Mouse (Mus musculus): ENCODE results near the gene Fkbp9.

Gene Fkbp9

DNA sequence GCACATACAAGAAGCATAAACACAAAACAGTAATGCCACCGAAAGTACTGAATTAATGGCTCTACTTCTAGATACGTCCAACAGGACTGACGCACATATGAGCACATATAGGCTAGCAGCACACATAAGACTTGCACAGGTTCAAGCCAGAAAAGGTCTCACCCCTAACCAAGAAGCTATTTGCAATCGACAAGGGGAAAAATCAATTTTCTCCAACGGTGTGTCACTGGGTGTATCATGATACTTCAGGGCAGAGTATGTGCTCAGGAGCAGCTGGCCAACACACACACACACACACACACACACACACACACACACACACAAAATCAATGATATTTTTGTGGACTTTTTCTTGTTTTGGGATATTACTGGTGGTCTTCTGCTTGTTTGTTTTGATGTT lies 73.6 kb downstream of the Fkbp9 start:
- H3K27me3 ChIP-seq (ENCODE audit: control insufficient read depth, insufficient read depth, low read length, poor library complexity, severe bottlenecking): no peaks in the 10 kb centered on the region
- no peaks in the 10 kb centered on the region for H3K36me3 ChIP-seq (ENCODE audit: control insufficient read depth, insufficient read depth, low read length, poor library complexity, severe bottlenecking)
- no peak for DNase-seq (ENCODE audit: low read depth, low spot score)

DNA sequence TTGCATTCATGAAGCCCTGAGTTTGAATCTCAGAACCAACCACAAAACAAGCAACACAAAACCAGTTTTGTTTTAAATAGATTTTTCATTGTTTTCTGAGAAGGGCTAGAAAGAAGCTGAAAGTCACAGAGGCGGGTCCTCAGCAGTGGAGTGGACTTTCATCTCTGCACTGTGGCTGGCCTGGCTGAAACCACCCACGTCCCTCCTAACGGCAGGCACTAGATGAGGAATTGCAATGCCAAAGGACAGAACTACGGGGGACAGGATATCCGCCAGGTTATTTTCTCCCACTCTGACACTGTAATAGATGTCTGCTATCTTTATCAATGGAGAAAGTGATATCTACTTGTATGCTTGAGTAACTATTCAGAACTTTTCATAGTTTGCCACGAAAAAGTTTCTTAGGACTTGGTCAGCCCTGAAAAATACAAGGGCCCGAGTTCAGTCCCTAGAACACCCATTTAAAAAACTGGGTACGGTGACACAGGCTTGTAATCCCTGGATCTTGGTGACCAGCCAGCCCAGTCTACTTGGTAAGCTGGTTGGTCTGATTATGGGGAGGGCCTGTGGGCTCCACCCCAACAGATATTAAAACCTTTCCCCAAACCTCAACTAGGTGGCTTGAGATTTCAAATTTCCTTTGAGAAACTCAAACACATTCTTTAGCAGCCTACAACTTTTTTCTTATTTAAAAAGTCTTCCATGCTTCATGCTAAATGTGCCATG lies 74.4 kb downstream of the Fkbp9 start:
- Histone ChIP-seq H3K27me3 (ENCODE audit: control insufficient read depth, insufficient read depth, low read length, poor library complexity, severe bottlenecking) (no peaks in the 10 kb centered on the region), H3K36me3 (ENCODE audit: control insufficient read depth, insufficient read depth, low read length, poor library complexity, severe bottlenecking) (no peaks in the 10 kb centered on the region)
- DNase-seq (ENCODE audit: low read depth, low spot score): no peak

GRCm38 (mm10) chr6:56907973-56908372 lies 76.1 kb downstream of the Fkbp9 start:
- no peaks in the 10 kb centered on the region for H3K27me3 ChIP-seq (ENCODE audit: control insufficient read depth, insufficient read depth, low read length, poor library complexity, severe bottlenecking)
- no peaks in the 10 kb centered on the region for H3K36me3 ChIP-seq (ENCODE audit: control insufficient read depth, insufficient read depth, low read length, poor library complexity, severe bottlenecking)
- DNase-seq (ENCODE audit: low read depth, low spot score): no peak

GRCm38 (mm10) chr6:56908397-56908796 lies 76.5 kb downstream of the Fkbp9 start:
- no peaks in the 10 kb centered on the region for H3K27me3 ChIP-seq (ENCODE audit: control insufficient read depth, insufficient read depth, low read length, poor library complexity, severe bottlenecking)
- no peak for DNase-seq (ENCODE audit: low read depth, low spot score)
- H3K36me3 ChIP-seq (ENCODE audit: control insufficient read depth, insufficient read depth, low read length, poor library complexity, severe bottlenecking): no peaks in the 10 kb centered on the region

DNA sequence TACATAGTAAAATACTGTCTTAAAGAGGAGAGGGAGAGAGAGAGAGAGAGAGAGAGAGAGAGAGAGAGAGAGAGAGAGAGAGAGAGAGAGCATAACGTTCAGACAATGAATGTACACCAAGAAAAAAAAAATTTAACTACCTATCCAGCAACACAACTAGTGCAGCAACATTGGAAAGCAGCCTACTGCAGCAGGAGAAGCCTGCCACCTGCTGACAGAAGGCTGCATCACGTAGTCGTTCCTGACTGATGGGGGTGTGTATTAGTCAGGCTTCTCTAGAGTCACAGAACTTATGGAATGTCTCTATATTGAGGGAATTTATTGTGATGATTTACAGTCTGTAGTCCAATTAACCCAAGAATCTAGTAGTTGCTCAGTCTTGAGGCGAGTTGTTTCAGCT lies 77.1 kb downstream of the Fkbp9 start:
- peak; percentile 78 for DNase-seq (ENCODE audit: low read depth, low spot score)
- H3K36me3 ChIP-seq (ENCODE audit: control insufficient read depth, insufficient read depth, low read length, poor library complexity, severe bottlenecking): no peaks in the 10 kb centered on the region
- no peaks in the 10 kb centered on the region for H3K27me3 ChIP-seq (ENCODE audit: control insufficient read depth, insufficient read depth, low read length, poor library complexity, severe bottlenecking)

- Histone ChIP-seq H3K27me3 (ENCODE audit: control insufficient read depth, insufficient read depth, low read length, poor library complexity, severe bottlenecking) (no peaks in the 10 kb centered on the region), H3K36me3 (ENCODE audit: control insufficient read depth, insufficient read depth, low read length, poor library complexity, severe bottlenecking) (no peaks in the 10 kb centered on the region)
- no peak for DNase-seq (ENCODE audit: low read depth, low spot score)
Observed at GRCm38 (mm10) chr6:56910910-56911309, 79.1 kb downstream of the Fkbp9 start.

- no peaks in the 10 kb centered on the region for H3K27me3 ChIP-seq (ENCODE audit: control insufficient read depth, insufficient read depth, low read length, poor library complexity, severe bottlenecking)
- no peak for DNase-seq (ENCODE audit: low read depth, low spot score)
- no peaks in the 10 kb centered on the region for H3K36me3 ChIP-seq (ENCODE audit: control insufficient read depth, insufficient read depth, low read length, poor library complexity, severe bottlenecking)
Observed at GRCm38 (mm10) chr6:56913092-56913858, 81.4 kb downstream of the Fkbp9 start.

GRCm38 (mm10) chr6:56916279-56916678 lies 84.4 kb downstream of the Fkbp9 start:
- no peak for DNase-seq (ENCODE audit: low read depth, low spot score)
- H3K36me3 ChIP-seq (ENCODE audit: control insufficient read depth, insufficient read depth, low read length, poor library complexity, severe bottlenecking): no peaks in the 10 kb centered on the region

DNA sequence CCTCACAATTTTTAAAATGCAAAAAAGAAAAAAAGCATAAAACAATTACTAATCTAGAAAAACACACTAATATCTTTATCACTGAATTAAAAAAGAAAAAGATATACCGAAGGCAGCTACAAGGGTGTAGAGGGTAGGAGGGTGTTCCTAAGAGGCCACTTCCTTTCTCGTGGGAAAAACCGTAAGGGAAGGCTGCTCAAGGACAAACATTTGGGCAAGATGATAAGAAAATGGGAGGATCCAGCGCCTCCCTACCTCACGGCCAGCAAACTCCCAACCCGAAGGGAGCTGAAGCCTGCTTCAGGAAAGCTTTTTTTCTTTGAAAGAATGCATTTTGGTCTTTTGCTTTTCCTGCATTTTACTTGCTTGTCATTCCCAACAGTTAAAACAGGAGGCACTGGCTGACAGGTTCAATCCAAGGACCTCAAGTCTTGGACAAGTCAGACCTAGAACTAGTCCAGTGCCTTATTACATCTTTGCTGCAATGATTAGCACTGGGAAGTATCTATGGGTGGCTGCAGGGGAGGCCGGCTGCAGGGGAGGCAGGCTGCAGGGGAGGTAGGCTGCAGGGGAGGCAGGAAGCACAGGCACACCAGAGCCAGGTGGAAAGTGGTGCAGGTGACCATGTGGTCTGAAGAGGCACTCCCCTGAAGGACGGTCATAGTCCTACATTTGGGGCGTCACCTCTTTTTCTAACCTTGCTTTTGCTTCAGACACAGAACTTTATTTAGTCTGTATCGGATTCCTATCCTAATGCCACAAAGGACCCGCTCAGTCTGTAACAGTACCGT lies 85.9 kb downstream of the Fkbp9 start:
- no peaks in the 10 kb centered on the region for H3K36me3 ChIP-seq (ENCODE audit: control insufficient read depth, insufficient read depth, low read length, poor library complexity, severe bottlenecking)
- DNase-seq (ENCODE audit: low read depth, low spot score): no peak
- no peaks in the 10 kb centered on the region for H3K27me3 ChIP-seq (ENCODE audit: control insufficient read depth, insufficient read depth, low read length, poor library complexity, severe bottlenecking)

More at GRCm38 (mm10) chr6:56916279-56916678, 84.4 kb downstream of the Fkbp9 start:
- H3K27me3 ChIP-seq (ENCODE audit: control insufficient read depth, insufficient read depth, low read length, poor library complexity, severe bottlenecking): no peaks in the 10 kb centered on the region

GRCm38 (mm10) chr6:56919330-56920044 lies 87.6 kb downstream of the Fkbp9 start:
- Histone ChIP-seq H3K27me3 (ENCODE audit: control insufficient read depth, insufficient read depth, low read length, poor library complexity, severe bottlenecking) (no peaks in the 10 kb centered on the region), H3K36me3 (ENCODE audit: control insufficient read depth, insufficient read depth, low read length, poor library complexity, severe bottlenecking) (no peaks in the 10 kb centered on the region)
- no peak for DNase-seq (ENCODE audit: low read depth, low spot score)

DNA sequence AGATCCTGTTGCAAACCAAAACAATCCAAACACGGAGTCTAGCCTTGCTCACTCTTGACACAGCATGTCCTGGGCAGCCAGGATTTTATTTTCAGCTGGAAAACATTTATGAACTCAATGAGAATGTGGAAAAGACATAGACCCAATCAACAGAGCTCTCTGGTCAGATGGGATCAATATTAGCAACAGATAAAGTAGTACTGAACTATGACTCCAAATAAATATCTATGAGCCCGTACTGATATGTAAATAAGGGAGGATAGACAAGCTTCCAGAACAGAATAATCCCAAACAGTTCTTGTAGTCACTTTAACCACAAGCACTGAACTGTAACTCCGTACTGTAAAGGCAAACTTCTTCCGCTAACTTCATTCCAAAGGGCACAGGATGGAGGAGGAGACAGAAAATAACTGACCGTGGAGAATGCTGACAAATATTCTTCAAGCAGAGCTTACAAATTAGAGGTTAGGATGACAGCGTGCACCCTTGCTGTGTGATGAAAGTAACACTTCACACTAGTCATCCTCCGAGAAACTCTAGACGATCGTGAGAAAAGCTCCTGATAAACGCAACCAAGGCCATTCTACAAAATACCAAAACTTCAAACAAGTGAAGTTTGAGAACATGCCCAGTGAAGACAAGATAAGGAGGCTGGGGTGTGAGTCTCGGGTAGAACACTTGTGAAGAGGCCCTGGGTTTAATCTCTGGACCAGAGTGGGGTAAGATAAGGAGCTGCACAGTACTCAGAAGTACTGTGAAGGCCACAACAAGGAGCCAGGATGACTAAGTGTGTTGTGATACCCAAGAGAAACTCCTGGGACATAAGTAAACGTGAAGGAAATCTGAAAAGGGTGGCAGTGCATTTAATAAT lies 88.6 kb downstream of the Fkbp9 start:
- no peaks in the 10 kb centered on the region for H3K27me3 ChIP-seq (ENCODE audit: control insufficient read depth, insufficient read depth, low read length, poor library complexity, severe bottlenecking)
- no peaks in the 10 kb centered on the region for H3K36me3 ChIP-seq (ENCODE audit: control insufficient read depth, insufficient read depth, low read length, poor library complexity, severe bottlenecking)
- no peak for DNase-seq (ENCODE audit: low read depth, low spot score)

GRCm38 (mm10) chr6:56923331-56923725 lies 91.5 kb downstream of the Fkbp9 start:
- DNase-seq (ENCODE audit: low read depth, low spot score): no peak
- H3K27me3 ChIP-seq (ENCODE audit: control insufficient read depth, insufficient read depth, low read length, poor library complexity, severe bottlenecking): no peaks in the 10 kb centered on the region
- H3K36me3 ChIP-seq (ENCODE audit: control insufficient read depth, insufficient read depth, low read length, poor library complexity, severe bottlenecking): no peaks in the 10 kb centered on the region

DNA sequence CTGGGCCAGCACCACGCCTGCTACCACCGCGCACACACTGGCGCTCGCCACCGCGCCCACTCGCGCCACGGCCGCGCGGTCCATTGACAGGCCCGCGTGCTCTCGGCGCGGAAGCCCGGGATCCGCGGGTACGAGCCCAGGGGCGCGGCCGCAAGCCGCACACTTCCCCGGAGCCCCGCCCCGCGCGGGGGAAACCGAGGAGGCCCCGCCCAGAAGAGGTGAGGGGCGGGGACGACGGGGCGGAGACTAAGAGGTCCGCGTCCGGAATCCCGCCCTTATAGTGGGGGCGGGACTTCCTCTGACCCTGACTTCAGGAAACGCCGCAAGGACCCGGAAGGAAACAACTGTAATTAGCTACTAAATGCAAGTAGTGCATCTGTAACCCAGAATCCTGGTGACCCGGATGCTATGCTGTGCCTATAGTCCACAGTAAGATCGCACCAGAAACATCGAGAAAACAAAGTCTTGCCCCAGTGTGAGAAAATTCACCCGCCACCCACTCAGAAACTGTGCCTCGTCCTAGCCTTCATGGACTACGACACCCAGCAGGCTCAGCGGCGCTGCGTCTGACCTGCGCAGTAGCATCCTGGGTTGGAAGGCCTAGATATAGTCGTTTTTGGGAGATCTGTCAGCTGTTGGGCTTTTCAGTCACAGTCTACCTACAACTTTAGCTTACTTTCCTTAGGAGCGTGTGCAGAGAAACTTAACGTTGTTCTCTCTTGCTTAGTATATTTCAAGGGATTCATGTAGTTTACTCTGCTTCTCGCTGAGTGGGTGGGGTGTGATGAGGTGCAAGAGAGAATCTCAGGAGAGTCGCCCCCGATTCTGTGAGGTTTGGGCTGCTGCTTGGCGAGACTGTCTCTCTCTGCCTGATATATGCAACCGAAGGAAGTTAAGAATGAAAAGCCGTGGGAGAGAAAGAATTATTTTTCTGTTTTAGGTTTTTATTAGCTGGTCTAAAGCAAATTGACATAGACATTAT lies 92.2 kb downstream of the Fkbp9 start, which contains the start of the genes Nt5c3 and Vmn1r4:
TSS of gene Nt5c3 (minus strand) at position 207 of the 982 bp plus-strand sequence.
TSS of gene Vmn1r4 (plus strand) at position 290 of the 982 bp plus-strand sequence.
- peak; percentile 96 for DNase-seq (ENCODE audit: low read depth, low spot score)
- Histone ChIP-seq H3K27me3 (ENCODE audit: control insufficient read depth, insufficient read depth, low read length, poor library complexity, severe bottlenecking) (no peaks in the 10 kb centered on the region), H3K36me3 (ENCODE audit: control insufficient read depth, insufficient read depth, low read length, poor library complexity, severe bottlenecking) (no peaks in the 10 kb centered on the region)
